Mouse (Mus musculus): ENCODE data around the gene Wfdc21. TPM values are rescaled to one million over a fixed set of nuclear protein-coding genes. Genes with fewer than 3 reads are reported as not detected.

The Wfdc21 gene
- not detected in 2 replicates for polyA plus RNA-seq (2015; fragmentation: Nextera tagmentation; extraction: Ambion mirVana)

DNA sequence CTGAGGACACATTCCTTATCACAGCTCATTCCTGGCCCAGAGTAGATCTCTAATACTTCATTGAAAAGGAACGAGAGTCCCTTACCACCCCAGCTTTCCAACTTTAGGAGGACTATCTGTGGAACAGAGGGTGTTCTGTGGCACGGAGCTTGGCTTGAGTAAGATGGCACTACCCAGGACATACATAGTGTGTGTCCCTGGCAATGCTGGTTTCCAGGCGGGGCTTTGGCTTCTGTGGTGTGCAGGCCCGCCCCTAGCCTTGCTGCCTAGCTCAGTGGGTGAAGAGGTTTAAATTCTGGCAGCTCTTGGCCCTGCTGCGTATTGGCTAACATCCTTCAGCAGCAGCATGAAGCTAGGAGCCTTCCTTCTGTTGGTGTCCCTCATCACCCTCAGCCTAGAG, at the start of gene Wfdc21:
TSS of gene Wfdc21 (plus strand) at position 260 of the 400 bp plus-strand sequence.
- Histone ChIP-seq H3K36me3 (ENCODE audit: control insufficient read depth, insufficient read depth, low read length) (no peaks in the 10 kb centered on the region), H3K9me3 (replicated peaks; ENCODE audit: control insufficient read depth, low read length, poor library complexity, severe bottlenecking) (no peaks in the 10 kb centered on the region), H3K4me2 (ENCODE audit: low read length) (no peak within 1 kb of the TSS), H3K4me3 (ENCODE audit: low read depth, low read length) (no peak within 1 kb of the TSS), H3K27ac (ENCODE audit: low read length) (no peak within 1 kb of the TSS), H3K9ac (ENCODE audit: low read depth, low read length) (no peak within 1 kb of the TSS), H3K4me1 (ENCODE audit: control insufficient read depth, insufficient read depth, low read length) (no peaks in the 10 kb centered on the region), H3K27me3 (ENCODE audit: control insufficient read depth, insufficient read depth, low read depth, low read length) (peaks cover 14% of the 10 kb centered on the region)
- ATAC-seq, result no peak
- WGBS, result 83% methylated on average over 5 of the region's 5 CpGs

GRCm38 (mm10) chr11:83703705-83704104, 43.0 kb upstream of the Wfdc21 start, which contains the start of gene Wfdc17:
Gene Wfdc17, plus strand, starts transcription at chr11:83703991.
- no peak within 1 kb of the TSS for H3K4me3 ChIP-seq (ENCODE audit: low read depth, low read length)
- H3K4me2 ChIP-seq (ENCODE audit: low read length), result no peak within 1 kb of the TSS
- H3K27me3 ChIP-seq (ENCODE audit: control insufficient read depth, insufficient read depth, low read depth, low read length), result no peaks in the 10 kb centered on the region
- no peaks in the 10 kb centered on the region for H3K4me1 ChIP-seq (ENCODE audit: control insufficient read depth, insufficient read depth, low read length)
- no peak for ATAC-seq
- H3K9ac ChIP-seq (ENCODE audit: low read depth, low read length), result no peak within 1 kb of the TSS
- no peak within 1 kb of the TSS for H3K27ac ChIP-seq (ENCODE audit: low read length)
- WGBS, result 64% methylated on average over 1 of the region's 1 CpGs
- H3K36me3 ChIP-seq (ENCODE audit: control insufficient read depth, insufficient read depth, low read length), result no peaks in the 10 kb centered on the region
- H3K9me3 ChIP-seq (replicated peaks; ENCODE audit: control insufficient read depth, low read length, poor library complexity, severe bottlenecking), result no peaks in the 10 kb centered on the region

- no peaks in the 10 kb centered on the region for H3K9me3 ChIP-seq (replicated peaks; ENCODE audit: control insufficient read depth, low read length, poor library complexity, severe bottlenecking)
- H3K27me3 ChIP-seq (ENCODE audit: control insufficient read depth, insufficient read depth, low read depth, low read length), result no peaks in the 10 kb centered on the region
- no peak for ATAC-seq
- no peak within 1 kb of the TSS for H3K27ac ChIP-seq (ENCODE audit: low read length)
- no peaks in the 10 kb centered on the region for H3K36me3 ChIP-seq (ENCODE audit: control insufficient read depth, insufficient read depth, low read length)
- H3K4me3 ChIP-seq (ENCODE audit: low read depth, low read length), result no peak within 1 kb of the TSS
- H3K9ac ChIP-seq (ENCODE audit: low read depth, low read length), result no peak within 1 kb of the TSS
- no peaks in the 10 kb centered on the region for H3K4me1 ChIP-seq (ENCODE audit: control insufficient read depth, insufficient read depth, low read length)
- no peak within 1 kb of the TSS for H3K4me2 ChIP-seq (ENCODE audit: low read length)
- 71% methylated on average over 4 of the region's 4 CpGs for WGBS
Observed at GRCm38 (mm10) chr11:83708715-83709114, 38.0 kb upstream of the Wfdc21 start, which contains the start of gene Wfdc18. Gene Wfdc18, plus strand, starts transcription at chr11:83709015.

- 90% methylated on average over 5 of the region's 5 CpGs for WGBS
- H3K36me3 ChIP-seq (ENCODE audit: control insufficient read depth, insufficient read depth, low read length), result no peaks in the 10 kb centered on the region
- no peak for ATAC-seq
Observed at GRCm38 (mm10) chr11:83709683-83710082, 37.1 kb upstream of the Wfdc21 start.

DNA sequence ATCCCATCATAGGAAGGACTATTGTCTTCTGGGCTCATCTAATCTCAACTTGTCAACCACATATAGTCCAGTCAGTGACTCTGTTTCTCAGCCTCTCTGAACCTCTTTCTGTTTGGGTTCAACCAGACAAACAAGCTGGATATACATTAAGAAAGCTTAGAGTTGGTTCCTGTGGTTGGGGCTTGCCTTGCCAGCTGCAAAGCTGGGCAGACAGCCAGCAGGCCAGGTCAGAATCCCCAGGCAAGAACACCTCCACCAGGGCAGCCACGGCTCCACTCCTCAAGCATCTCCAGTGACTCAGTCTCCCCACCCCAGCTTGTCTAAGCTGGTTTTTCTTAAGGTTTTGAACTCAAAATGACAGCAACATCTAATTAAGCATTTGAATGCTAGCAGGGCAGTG, 34.1 kb upstream of the Wfdc21 start:
- no peak overlapping the region for H3K4me3 ChIP-seq (ENCODE audit: low read depth, low read length)
- H3K4me2 ChIP-seq (ENCODE audit: low read length), result no peak overlapping the region
- no peaks in the 10 kb centered on the region for H3K4me1 ChIP-seq (ENCODE audit: control insufficient read depth, insufficient read depth, low read length)
- H3K9ac ChIP-seq (ENCODE audit: low read depth, low read length), result no peak overlapping the region
- H3K27me3 ChIP-seq (ENCODE audit: control insufficient read depth, insufficient read depth, low read depth, low read length), result no peaks in the 10 kb centered on the region
- H3K27ac ChIP-seq (ENCODE audit: low read length), result no peak overlapping the region
- WGBS, result 86% methylated on average over 1 of the region's 1 CpGs
- no peaks in the 10 kb centered on the region for H3K36me3 ChIP-seq (ENCODE audit: control insufficient read depth, insufficient read depth, low read length)
- ATAC-seq, result no peak
- no peaks in the 10 kb centered on the region for H3K9me3 ChIP-seq (replicated peaks; ENCODE audit: control insufficient read depth, low read length, poor library complexity, severe bottlenecking)

More at GRCm38 (mm10) chr11:83709683-83710082, 37.1 kb upstream of the Wfdc21 start:
- no peak overlapping the region for H3K9ac ChIP-seq (ENCODE audit: low read depth, low read length)
- H3K27me3 ChIP-seq (ENCODE audit: control insufficient read depth, insufficient read depth, low read depth, low read length), result no peaks in the 10 kb centered on the region
- no peak overlapping the region for H3K4me2 ChIP-seq (ENCODE audit: low read length)
- no peak overlapping the region for H3K4me3 ChIP-seq (ENCODE audit: low read depth, low read length)
- no peaks in the 10 kb centered on the region for H3K9me3 ChIP-seq (replicated peaks; ENCODE audit: control insufficient read depth, low read length, poor library complexity, severe bottlenecking)
- no peaks in the 10 kb centered on the region for H3K4me1 ChIP-seq (ENCODE audit: control insufficient read depth, insufficient read depth, low read length)
- H3K27ac ChIP-seq (ENCODE audit: low read length), result no peak overlapping the region

GRCm38 (mm10) chr11:83713925-83714324, 32.8 kb upstream of the Wfdc21 start:
- Histone ChIP-seq H3K9me3 (replicated peaks; ENCODE audit: control insufficient read depth, low read length, poor library complexity, severe bottlenecking) (no peaks in the 10 kb centered on the region), H3K27me3 (ENCODE audit: control insufficient read depth, insufficient read depth, low read depth, low read length) (no peaks in the 10 kb centered on the region), H3K9ac (ENCODE audit: low read depth, low read length) (no peak overlapping the region), H3K4me2 (ENCODE audit: low read length) (no peak overlapping the region), H3K36me3 (ENCODE audit: control insufficient read depth, insufficient read depth, low read length) (no peaks in the 10 kb centered on the region), H3K27ac (ENCODE audit: low read length) (no peak overlapping the region), H3K4me3 (ENCODE audit: low read depth, low read length) (no peak overlapping the region), H3K4me1 (ENCODE audit: control insufficient read depth, insufficient read depth, low read length) (no peaks in the 10 kb centered on the region)
- no peak for ATAC-seq
- 93% methylated on average over 2 of the region's 2 CpGs for WGBS

GRCm38 (mm10) chr11:83717042-83717665, 29.6 kb upstream of the Wfdc21 start:
- no peaks in the 10 kb centered on the region for H3K36me3 ChIP-seq (ENCODE audit: control insufficient read depth, insufficient read depth, low read length)
- no peaks in the 10 kb centered on the region for H3K9me3 ChIP-seq (replicated peaks; ENCODE audit: control insufficient read depth, low read length, poor library complexity, severe bottlenecking)
- no peak overlapping the region for H3K4me2 ChIP-seq (ENCODE audit: low read length)
- no peaks in the 10 kb centered on the region for H3K4me1 ChIP-seq (ENCODE audit: control insufficient read depth, insufficient read depth, low read length)
- no peak overlapping the region for H3K27ac ChIP-seq (ENCODE audit: low read length)
- no peak overlapping the region for H3K4me3 ChIP-seq (ENCODE audit: low read depth, low read length)
- H3K27me3 ChIP-seq (ENCODE audit: control insufficient read depth, insufficient read depth, low read depth, low read length), result no peaks in the 10 kb centered on the region
- ATAC-seq, result no peak
- 88% methylated on average over 6 of the region's 6 CpGs for WGBS
- H3K9ac ChIP-seq (ENCODE audit: low read depth, low read length), result no peak overlapping the region

DNA sequence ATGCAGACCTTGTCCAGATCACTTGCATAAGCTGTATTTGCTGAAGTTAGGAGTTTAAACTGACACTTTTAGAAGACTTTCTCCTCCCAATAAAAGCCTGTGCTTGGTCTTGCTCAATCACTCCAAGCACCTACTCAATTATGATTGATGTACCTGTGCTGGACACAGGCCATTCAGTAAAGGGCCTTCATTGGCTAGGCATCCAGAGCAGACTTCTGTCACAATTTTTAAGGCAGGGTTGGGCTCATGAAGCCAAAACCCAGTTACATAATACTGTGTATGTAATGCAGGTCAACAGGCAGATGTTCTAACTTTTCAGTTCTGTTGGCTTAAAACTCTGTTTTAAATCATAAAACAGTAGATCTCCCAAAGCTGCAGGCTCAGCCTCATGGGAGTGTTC, 26.0 kb upstream of the Wfdc21 start:
- no peak for ATAC-seq
- H3K36me3 ChIP-seq (ENCODE audit: control insufficient read depth, insufficient read depth, low read length), result no peaks in the 10 kb centered on the region
- H3K27ac ChIP-seq (ENCODE audit: low read length), result no peak overlapping the region
- no peaks in the 10 kb centered on the region for H3K9me3 ChIP-seq (replicated peaks; ENCODE audit: control insufficient read depth, low read length, poor library complexity, severe bottlenecking)
- H3K4me3 ChIP-seq (ENCODE audit: low read depth, low read length), result no peak overlapping the region
- no peak overlapping the region for H3K9ac ChIP-seq (ENCODE audit: low read depth, low read length)
- H3K4me2 ChIP-seq (ENCODE audit: low read length), result no peak overlapping the region
- H3K4me1 ChIP-seq (ENCODE audit: control insufficient read depth, insufficient read depth, low read length), result no peaks in the 10 kb centered on the region
- no peaks in the 10 kb centered on the region for H3K27me3 ChIP-seq (ENCODE audit: control insufficient read depth, insufficient read depth, low read depth, low read length)

GRCm38 (mm10) chr11:83728757-83729432, 17.8 kb upstream of the Wfdc21 start:
- Histone ChIP-seq H3K4me3 (ENCODE audit: low read depth, low read length) (no peak overlapping the region), H3K9me3 (replicated peaks; ENCODE audit: control insufficient read depth, low read length, poor library complexity, severe bottlenecking) (peaks cover 2% of the 10 kb centered on the region; the same call in 1 of the 2 replicates), H3K27ac (ENCODE audit: low read length) (no peak overlapping the region), H3K4me1 (ENCODE audit: control insufficient read depth, insufficient read depth, low read length) (no peaks in the 10 kb centered on the region), H3K4me2 (ENCODE audit: low read length) (no peak overlapping the region), H3K27me3 (ENCODE audit: control insufficient read depth, insufficient read depth, low read depth, low read length) (no peaks in the 10 kb centered on the region), H3K9ac (ENCODE audit: low read depth, low read length) (no peak overlapping the region), H3K36me3 (ENCODE audit: control insufficient read depth, insufficient read depth, low read length) (no peaks in the 10 kb centered on the region)
- WGBS, result 62% methylated on average over 3 of the region's 3 CpGs
- no peak for ATAC-seq

Measured in midbrain, embryonic 16.5 days (tissue).